Mouse (Mus musculus) C2C12 (cell line): ENCODE results near the gene Recql5. TPM values are rescaled to one million over a fixed set of nuclear protein-coding genes. Genes with fewer than 3 reads are reported as not detected.

Source experiments
- H3K27me3 ChIP-seq: one replicate; pipeline ENCODE4 v1.6.1; 2011; ENCODE audit not compliant: control insufficient read depth, insufficient read depth, insufficient read length
- H3K36me3 ChIP-seq: one replicate; pipeline ENCODE4 v1.6.1; 2011; ENCODE audit not compliant: control insufficient read depth, insufficient read depth
- H3K4me3 ChIP-seq: one replicate; pipeline ENCODE4 v1.5.1; 2011; ENCODE audit warnings: mild to moderate bottlenecking, control low read depth; ENCODE audit not compliant: poor library complexity, insufficient read depth, severe bottlenecking
- H3K79me2 ChIP-seq: one replicate; pipeline ENCODE4 v1.6.1; 2011; ENCODE audit not compliant: control insufficient read depth, insufficient read depth
- H3K79me3 ChIP-seq: one replicate; pipeline ENCODE4 v1.6.1; 2011; ENCODE audit warnings: low read depth, control low read depth
- H3ac ChIP-seq: one replicate; pipeline ENCODE3; 2011; ENCODE audit warnings: low read depth; ENCODE audit not compliant: control insufficient read depth, insufficient read length
- CEBPB ChIP-seq: IDR thresholded peaks from one replicate; pipeline ENCODE4 v1.6.1; 2011; ENCODE audit warnings: low read depth, mild to moderate bottlenecking, control low read depth, moderate library complexity
- CTCF ChIP-seq: IDR thresholded peaks from one replicate; pipeline ENCODE4 v1.5.1; 2011; ENCODE audit not compliant: control insufficient read depth, insufficient read depth, insufficient read length
- FOSL1 ChIP-seq: IDR thresholded peaks from one replicate; pipeline ENCODE4 v1.8.0; 2011; ENCODE audit warnings: mild to moderate bottlenecking, low read length; ENCODE audit not compliant: poor library complexity, insufficient read depth, severe bottlenecking
- MAX ChIP-seq: IDR thresholded peaks from one replicate; pipeline ENCODE4 v1.6.1; 2011; ENCODE audit warnings: mild to moderate bottlenecking, control low read depth
- MYOD1 ChIP-seq: IDR thresholded peaks from one replicate; pipeline ENCODE4 v1.6.1; 2011; ENCODE audit warnings: low read depth; ENCODE audit not compliant: control insufficient read depth, insufficient read length
- MYOG ChIP-seq: IDR thresholded peaks from one replicate; pipeline ENCODE4 v1.6.1; 2011; ENCODE audit not compliant: control insufficient read depth, insufficient read length; ENCODE audit errors: extremely low read depth
- USF1 ChIP-seq: IDR thresholded peaks from one replicate; pipeline ENCODE4 v1.6.1; 2011; ENCODE audit warnings: low read depth, mild to moderate bottlenecking, control low read depth, moderate library complexity
- polyA plus RNA-seq: library from polyadenylated mRNA; unstranded; fragments of >200 nt; fragmentation: generic; extraction: Trizol; gene quantifications from one replicate; pipeline ENCODE4 v1.2.1, GENCODE M21; 2012; ENCODE audit warnings: missing spikeins

Gene Recql5
- polyA plus RNA-seq, 1 experiment, result 7.6 TPM

- no peak overlapping the region for H3K4me3 ChIP-seq
- H3ac ChIP-seq, result no peak overlapping the region
- peaks cover 62% of the 10 kb centered on the region for H3K36me3 ChIP-seq
- H3K27me3 ChIP-seq, result no peaks in the 10 kb centered on the region
- peaks cover 2% of the 10 kb centered on the region for H3K79me3 ChIP-seq
- no peak for TF ChIP-seq CEBPB
- TF ChIP-seq USF1, result no peak
- no peak for TF ChIP-seq MYOG
- TF ChIP-seq FOSL1, result no peak
- no peak for TF ChIP-seq MYOD1
- no peak for TF ChIP-seq MAX
- no peak for TF ChIP-seq CTCF
- H3K79me2 ChIP-seq, result peaks cover 12% of the 10 kb centered on the region
These were observed 25.7 kb upstream of the Recql5 start for GRCm38 (mm10) chr11:115959018-115959417.

- H3K4me3 ChIP-seq, result no peak overlapping the region
- H3K27me3 ChIP-seq, result no peaks in the 10 kb centered on the region
- TF ChIP-seq MAX (peak; percentile 71), FOSL1 (peak; percentile 27), MYOD1 (no peak), CEBPB (no peak), CTCF (peak; percentile 3), USF1 (no peak), MYOG (no peak)
- H3K36me3 ChIP-seq, result peaks cover 63% of the 10 kb centered on the region
- H3K79me3 ChIP-seq, result peaks cover 2% of the 10 kb centered on the region
- peak overlapping the region; percentile 45 for H3ac ChIP-seq
- peaks cover 12% of the 10 kb centered on the region for H3K79me2 ChIP-seq
These were observed 24.7 kb upstream of the Recql5 start for GRCm38 (mm10) chr11:115957971-115958370.

- H3K36me3 ChIP-seq, result peaks cover 63% of the 10 kb centered on the region
These were observed 23.2 kb upstream of the Recql5 start for GRCm38 (mm10) chr11:115956453-115956852.

DNA sequence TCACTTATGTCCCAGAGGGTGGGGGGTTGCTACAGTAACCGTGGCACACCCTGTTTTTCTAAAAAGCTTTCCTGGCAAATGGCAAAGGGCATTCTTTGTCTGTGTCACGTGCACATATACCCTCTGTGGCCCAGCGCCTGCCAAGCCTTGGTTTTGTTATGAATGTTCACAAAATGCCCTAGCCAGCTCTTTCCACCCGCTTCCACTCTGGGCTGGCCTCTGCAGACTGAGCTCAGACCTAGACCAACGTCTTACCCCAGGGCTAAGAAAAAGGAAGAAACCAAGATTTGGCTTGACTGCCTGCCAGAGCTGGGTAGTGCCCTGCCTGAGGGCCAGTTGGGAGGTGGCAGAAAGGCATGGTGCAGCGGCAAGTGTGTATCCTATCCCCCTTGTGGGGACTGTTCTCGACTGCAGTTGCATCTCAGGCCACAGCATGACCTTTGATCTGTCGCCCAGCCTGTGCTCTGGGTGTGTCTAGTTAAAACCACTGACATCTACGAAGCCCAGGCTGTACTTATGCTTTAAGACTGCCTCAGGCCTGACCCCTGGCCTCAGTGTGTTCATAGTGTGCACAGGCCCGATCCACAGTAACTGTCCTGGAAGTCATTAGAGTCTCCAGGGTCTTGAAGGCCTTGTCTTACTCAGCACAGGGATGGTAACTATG lies 22.1 kb upstream of the Recql5 start:
- peak; percentile 94 for TF ChIP-seq USF1
- TF ChIP-seq MYOG, result no peak
- TF ChIP-seq MAX, result peak; percentile 76
- peak overlapping the region; percentile 16 for H3ac ChIP-seq
- H3K36me3 ChIP-seq, result peaks cover 62% of the 10 kb centered on the region
- H3K27me3 ChIP-seq, result no peaks in the 10 kb centered on the region
- peaks cover 2% of the 10 kb centered on the region for H3K79me3 ChIP-seq
- H3K4me3 ChIP-seq, result no peak overlapping the region
- peaks cover 12% of the 10 kb centered on the region for H3K79me2 ChIP-seq

More at GRCm38 (mm10) chr11:115956453-115956852, 23.2 kb upstream of the Recql5 start:
- H3K27me3 ChIP-seq, result no peaks in the 10 kb centered on the region
- no peak overlapping the region for H3K4me3 ChIP-seq
- no peak for TF ChIP-seq CTCF
- TF ChIP-seq MYOD1, result no peak
- TF ChIP-seq FOSL1, result no peak
- TF ChIP-seq USF1, result no peak
- no peak for TF ChIP-seq MAX
- TF ChIP-seq CEBPB, result no peak
- TF ChIP-seq MYOG, result no peak
- H3ac ChIP-seq, result no peak overlapping the region
- H3K79me2 ChIP-seq, result peaks cover 12% of the 10 kb centered on the region
- peaks cover 2% of the 10 kb centered on the region for H3K79me3 ChIP-seq

- Histone ChIP-seq H3K27me3 (no peaks in the 10 kb centered on the region), H3K79me2 (peaks cover 12% of the 10 kb centered on the region), H3K36me3 (peaks cover 62% of the 10 kb centered on the region), H3K79me3 (peaks cover 2% of the 10 kb centered on the region), H3ac (no peak overlapping the region), H3K4me3 (no peak overlapping the region)
- TF ChIP-seq CTCF (no peak), MAX (peak; percentile 42), FOSL1 (peak; percentile 78), USF1 (no peak), MYOD1 (peak; percentile 94)
These were observed 21.4 kb upstream of the Recql5 start for GRCm38 (mm10) chr11:115954712-115955111.

DNA sequence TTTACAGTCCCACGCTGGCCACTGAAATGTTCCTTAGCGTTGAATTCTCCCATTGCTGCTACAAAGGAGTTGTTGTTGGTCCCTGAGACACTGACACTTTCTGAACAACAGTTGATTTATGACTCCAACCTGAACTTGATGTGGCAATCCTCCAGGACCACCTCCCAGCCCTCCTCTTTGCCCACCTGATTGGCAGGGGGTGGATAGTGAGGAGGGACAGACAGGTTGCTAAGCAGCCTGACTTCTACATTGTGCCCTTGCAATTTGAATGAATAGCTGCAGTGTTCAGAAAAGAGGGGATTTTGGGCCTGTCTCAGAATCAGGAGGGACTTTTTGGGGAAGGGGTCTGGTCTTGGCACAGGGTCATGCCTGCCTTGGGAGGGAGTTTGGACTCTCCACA lies 17.4 kb upstream of the Recql5 start:
- Histone ChIP-seq H3K4me3 (no peak overlapping the region), H3K27me3 (no peaks in the 10 kb centered on the region), H3K79me3 (no peaks in the 10 kb centered on the region), H3ac (no peak overlapping the region), H3K36me3 (peaks cover 76% of the 10 kb centered on the region), H3K79me2 (peaks cover 16% of the 10 kb centered on the region)
- TF ChIP-seq MYOG, result no peak
- TF ChIP-seq CEBPB, result no peak
- TF ChIP-seq MYOD1, result no peak
- no peak for TF ChIP-seq CTCF
- no peak for TF ChIP-seq USF1
- TF ChIP-seq FOSL1, result no peak
- no peak for TF ChIP-seq MAX
